Mouse (Mus musculus): ENCODE results near the gene Frat2. TPM values are rescaled to one million over a fixed set of nuclear protein-coding genes. Genes with fewer than 3 reads are reported as not detected.

Gene Frat2
- total RNA-seq, 2 experiments from 2014 or later, result 30.5 to 55.8 TPM

DNA sequence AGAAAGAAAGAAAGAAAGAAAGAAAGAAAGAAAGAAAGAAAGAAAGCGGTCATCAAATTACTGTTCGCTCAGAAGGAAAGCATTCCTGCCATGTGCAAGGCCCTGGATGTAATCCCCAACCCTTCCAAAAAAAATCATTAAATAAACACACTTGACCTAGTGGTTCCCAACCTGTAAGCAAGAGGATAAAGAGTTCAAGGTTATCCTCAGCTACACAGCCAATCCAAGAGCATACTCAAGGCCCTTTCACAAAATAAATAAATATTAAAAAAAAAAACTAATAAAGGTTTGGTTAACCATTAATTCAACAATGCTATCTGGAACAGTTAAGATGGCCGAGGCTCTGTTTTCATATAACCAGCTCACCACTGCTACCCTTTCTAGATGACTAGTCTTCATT lies 19.0 kb downstream of the Frat2 start:
- ATAC-seq (replicated peaks; ENCODE audit: low FRiP score, low TSS enrichment, poor library complexity, severe bottlenecking), result no peak

DNA sequence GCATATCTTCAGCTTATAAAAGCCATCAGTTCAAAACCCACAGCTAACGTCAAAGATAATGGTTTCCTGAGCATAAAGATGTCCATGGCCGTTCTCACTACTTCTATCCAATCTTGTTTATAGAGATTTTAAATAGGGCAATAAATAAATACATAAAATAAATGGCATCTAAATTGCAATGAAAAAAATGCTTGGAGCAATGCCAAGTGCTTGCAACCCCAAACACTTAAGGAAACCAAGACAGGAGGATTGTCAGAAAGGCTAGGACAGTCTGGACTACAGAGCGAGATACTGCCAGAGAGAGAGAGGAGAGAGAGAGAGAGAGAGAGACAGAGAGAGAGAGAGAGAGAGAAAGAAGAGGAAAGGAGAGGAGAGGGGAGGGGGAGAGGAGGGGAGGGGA lies 21.4 kb downstream of the Frat2 start:
- ATAC-seq (replicated peaks; ENCODE audit: low FRiP score, low TSS enrichment, poor library complexity, severe bottlenecking), result no peak

DNA sequence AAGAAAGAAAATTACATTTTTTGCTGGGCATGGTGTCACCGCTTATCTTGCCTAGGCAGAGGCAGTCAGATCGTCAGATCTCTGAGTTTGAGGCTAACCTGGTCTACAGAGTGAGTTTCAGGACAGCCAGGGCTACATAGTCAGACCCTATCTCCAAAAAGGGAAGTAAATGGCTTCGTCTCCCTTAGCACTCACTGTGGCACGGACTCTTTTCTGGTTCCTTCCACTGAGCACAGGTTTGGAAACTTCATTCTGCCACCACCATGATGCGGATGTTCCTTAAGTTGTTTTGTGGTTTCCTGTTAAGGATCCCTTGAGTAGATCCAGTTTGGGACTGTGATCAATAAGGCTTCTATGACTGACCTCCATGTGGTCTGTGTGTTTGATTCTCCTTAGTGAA lies 23.0 kb downstream of the Frat2 start:
- ATAC-seq (replicated peaks; ENCODE audit: low FRiP score, low TSS enrichment, poor library complexity, severe bottlenecking), result no peak

DNA sequence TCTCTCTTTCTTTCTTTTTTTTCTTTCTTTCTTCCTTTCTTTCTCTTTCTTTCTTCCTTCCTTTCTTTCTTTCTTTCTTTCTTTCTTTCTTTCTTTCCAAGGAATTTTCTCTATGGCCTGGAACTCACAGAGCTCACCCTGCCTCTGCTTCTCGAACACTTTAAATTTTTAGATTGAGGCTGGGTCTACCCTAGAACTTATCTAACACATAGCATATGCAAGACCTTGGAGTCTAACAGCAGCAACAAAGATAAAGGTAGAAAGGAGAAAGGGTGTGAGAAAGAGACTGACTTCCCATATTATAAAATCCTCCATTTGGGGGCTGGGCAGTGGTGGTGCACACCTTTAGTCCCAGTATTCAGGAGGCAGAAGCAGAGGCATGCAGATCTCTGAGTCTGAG lies 25.3 kb downstream of the Frat2 start:
- ATAC-seq (replicated peaks; ENCODE audit: low FRiP score, low TSS enrichment, poor library complexity, severe bottlenecking), result no peak

DNA sequence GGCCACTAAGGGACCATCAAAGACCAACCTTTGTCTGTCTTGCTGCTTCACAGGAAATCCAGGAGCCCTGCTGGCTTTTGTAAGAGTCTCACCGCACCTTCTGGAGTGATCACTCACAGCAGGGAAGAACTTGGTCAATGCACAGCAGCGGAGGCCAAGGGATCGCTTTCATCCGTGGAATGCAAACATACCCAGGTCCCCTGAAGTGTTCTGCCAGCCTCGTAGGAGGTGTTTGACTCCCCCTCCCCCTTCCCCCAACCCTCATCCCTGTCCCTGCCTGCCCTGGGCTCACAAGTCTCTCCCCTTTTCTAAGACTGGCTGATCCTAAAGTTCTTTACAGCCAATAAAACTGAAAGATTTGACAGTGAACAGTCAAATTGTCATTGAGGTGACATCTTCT lies 26.5 kb downstream of the Frat2 start:
- ATAC-seq (replicated peaks; ENCODE audit: low FRiP score, low TSS enrichment, poor library complexity, severe bottlenecking), result no peak

DNA sequence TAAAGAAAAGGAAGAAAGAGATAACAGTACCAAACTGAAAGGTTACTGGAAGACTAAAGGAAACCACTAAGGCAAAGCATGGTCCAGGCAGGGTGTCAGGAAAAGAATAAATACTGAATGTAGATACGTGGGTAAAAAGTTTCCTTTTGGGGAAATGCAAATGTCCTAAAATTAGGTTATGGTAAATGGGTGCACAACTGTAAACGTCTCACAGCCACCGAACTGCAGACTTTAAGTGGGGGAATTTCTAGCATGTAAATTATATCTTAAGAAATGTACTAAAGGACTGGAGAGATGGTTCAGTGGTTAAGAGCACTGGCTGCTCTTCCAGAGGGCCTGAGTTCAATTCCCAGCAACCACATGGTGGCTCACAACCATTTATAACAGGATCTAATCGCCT lies 29.2 kb downstream of the Frat2 start:
- ATAC-seq (replicated peaks; ENCODE audit: low FRiP score, low TSS enrichment, poor library complexity, severe bottlenecking), result no peak

DNA sequence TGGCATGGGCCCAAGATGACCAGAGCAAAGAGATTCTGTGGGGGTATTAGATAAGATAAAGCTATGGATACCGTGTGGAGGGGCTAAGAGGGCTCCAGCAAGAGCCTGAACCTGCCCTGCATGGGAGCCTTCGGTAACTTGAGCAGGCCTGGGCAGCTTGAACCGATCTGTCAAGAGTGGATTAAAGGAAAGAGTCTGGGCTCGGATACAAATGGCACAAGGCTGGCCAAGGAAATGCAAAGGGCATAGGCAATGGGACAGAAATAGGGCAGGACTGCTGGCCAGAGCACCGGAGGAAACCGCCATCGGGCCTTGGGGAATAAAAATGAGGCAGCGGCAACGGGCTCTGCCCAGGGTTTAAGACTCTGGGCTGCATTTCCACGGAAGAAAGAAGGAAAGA lies 30.6 kb downstream of the Frat2 start:
- ATAC-seq (replicated peaks; ENCODE audit: low FRiP score, low TSS enrichment, poor library complexity, severe bottlenecking), result no peak

DNA sequence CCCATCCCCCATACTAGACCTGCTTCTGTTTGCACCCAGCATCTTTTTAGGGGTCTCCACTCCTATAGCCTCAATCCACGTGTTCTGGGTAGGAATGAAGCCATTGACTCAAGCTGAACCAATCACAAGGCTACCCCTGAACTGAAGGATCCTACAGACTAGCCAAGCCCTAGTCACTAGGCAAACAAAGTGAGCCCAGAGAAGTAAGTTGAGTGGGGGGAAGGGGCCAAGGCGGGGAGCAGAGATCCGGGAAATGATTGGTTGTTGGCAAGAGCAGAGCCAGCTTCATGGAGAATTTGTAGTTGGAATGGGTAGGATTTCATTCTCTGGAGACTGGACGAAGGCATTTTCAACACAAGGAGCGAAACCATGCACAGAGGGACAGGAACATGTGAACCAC lies 31.0 kb downstream of the Frat2 start:
- ATAC-seq (replicated peaks; ENCODE audit: low FRiP score, low TSS enrichment, poor library complexity, severe bottlenecking), result no peak

DNA sequence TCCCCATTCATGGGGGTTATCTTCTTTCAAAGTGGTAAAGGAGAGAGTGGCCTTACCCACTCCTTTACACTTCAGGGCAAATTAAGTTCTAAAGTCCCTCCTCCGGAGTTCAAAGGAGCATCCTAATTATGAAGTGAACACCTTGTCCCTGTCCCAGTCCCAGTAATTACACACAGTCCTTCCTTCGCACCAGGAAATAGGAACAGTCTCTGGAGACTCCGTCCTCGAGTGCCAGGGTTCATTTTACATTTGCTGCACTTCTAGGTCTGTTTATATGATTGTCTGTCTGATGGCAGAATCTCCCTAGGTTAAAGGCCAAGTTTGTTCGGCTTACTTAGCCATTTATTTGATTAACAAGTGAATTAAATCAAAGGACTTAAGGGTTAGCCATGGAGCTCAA lies 31.5 kb downstream of the Frat2 start:
- ATAC-seq (replicated peaks; ENCODE audit: low FRiP score, low TSS enrichment, poor library complexity, severe bottlenecking), result no peak

DNA sequence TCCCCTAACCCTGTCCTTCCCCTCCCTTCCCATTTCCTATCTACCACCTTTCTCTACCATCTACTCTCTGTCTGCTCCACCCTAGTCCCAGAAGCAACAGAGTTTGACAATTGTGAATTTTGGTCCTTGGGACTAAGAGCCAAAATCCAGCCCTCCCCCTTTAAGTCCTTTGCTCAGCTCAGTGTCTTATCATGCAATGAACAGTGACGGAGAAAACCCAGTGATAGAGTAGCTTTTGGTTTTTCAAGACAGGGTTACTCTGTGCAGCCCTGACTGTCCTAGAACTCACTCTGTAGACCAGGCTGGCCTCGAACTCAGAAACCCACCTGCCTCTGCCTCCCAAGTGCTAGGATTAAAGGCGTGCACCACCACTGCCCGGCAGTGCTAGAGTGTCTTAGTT lies 34.6 kb downstream of the Frat2 start:
- ATAC-seq (replicated peaks; ENCODE audit: low FRiP score, low TSS enrichment, poor library complexity, severe bottlenecking), result peak; percentile 39; the same call in 1 of the 2 replicates

DNA sequence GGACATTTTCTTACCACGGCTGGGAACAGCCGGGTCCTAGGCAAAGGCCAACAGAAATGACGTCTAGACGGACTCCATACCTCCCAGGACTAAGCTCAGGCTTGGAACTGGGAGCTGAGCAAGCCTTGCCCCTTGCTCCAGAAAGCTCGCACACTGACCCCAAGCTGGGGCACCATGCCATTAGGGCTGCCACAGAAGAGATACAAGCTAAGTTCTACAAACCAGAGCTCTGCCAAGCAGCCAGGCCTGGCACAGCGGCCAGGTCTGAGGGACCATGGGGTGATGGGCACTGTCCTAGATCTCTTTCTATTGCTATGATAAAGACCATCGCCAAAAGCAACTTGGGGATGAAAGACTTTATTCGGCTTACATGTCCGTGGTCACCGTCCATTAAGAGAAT lies 35.4 kb downstream of the Frat2 start:
- ATAC-seq (replicated peaks; ENCODE audit: low FRiP score, low TSS enrichment, poor library complexity, severe bottlenecking), result no peak

DNA sequence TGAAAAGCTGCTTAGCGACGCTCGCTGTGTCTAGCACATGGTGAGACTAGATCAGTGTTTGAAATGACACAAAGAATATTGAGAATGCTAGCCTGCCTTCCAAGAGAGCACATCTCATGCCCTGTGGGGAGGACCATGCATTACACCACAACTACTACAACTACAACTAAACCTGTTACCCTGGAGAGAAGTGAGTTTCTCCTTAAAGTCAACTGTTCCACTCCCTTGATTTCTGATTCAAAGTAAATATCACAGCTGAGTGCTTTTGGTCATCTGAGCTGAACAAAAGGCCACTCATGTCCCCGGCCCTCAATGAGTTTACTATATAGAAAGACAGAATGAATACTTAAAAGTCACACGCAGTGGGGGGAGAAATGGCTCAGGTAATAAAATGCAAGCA lies 37.9 kb downstream of the Frat2 start:
- no peak for ATAC-seq (replicated peaks; ENCODE audit: low FRiP score, low TSS enrichment, poor library complexity, severe bottlenecking)

DNA sequence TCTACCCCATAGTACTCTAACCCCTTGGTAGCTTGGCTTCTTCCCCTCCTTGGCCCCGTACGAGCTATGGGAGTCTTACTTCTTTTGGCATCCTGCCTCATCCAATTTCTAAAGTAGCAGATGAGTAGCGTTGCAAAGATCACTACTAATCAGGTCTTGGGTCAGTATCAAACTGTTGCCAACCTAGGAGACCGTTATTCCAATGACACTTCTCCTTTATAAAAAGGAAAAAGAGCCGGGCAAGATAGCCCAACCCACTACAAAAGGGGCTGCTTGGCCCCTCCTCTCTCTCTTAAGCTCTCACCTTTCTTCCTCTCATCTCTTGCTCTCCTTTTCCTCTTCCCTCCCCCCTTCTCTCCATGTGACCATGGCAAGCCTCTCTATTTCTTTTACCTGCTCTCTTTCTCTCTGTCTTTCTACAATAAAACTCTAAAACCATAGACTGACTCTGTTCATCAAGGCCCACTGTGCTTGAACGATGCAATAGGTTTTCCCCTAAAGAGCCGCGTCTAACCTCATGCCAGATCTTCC lies 39.8 kb downstream of the Frat2 start:
- no peak for ATAC-seq (replicated peaks; ENCODE audit: low FRiP score, low TSS enrichment, poor library complexity, severe bottlenecking)

DNA sequence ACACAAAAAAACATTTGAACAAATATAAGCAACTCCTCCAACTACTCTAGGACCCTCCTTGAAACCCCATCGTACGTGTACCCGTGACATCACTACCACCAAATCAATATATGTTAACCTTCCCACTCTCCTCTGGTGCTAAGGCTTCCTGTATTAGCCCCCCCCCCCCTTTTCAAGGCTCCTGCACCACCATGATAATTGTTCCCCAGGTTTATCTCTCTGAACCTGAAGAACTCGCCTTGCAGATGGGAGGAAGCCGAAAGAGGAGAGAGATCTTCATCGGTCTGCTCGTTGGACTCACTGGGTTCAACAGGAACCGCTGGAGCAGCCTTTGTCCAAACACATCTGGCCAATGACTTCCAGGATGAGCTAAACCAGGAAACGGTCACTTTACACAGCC lies 40.4 kb downstream of the Frat2 start:
- peak; percentile 60 for ATAC-seq (replicated peaks; ENCODE audit: low FRiP score, low TSS enrichment, poor library complexity, severe bottlenecking)

DNA sequence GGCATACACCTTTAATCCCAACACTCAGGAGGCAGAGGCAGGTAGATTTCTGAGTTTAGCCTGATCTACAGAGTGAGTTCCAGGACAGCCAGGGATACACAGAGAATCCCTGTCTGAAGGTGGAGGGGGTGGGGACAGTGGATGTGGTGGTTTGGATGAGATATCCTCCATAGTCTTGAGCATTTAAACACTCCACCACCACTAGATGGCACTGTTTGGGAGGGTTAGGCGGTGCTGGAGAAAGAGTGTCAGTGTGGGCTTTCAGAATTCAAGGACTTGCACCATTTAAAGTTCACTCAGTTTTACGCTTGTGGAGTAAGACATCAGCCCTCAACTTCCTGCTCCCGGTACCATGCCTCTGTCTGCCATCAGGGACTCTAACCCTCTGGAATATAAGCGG lies 42.1 kb downstream of the Frat2 start:
- ATAC-seq (replicated peaks; ENCODE audit: low FRiP score, low TSS enrichment, poor library complexity, severe bottlenecking), result no peak

DNA sequence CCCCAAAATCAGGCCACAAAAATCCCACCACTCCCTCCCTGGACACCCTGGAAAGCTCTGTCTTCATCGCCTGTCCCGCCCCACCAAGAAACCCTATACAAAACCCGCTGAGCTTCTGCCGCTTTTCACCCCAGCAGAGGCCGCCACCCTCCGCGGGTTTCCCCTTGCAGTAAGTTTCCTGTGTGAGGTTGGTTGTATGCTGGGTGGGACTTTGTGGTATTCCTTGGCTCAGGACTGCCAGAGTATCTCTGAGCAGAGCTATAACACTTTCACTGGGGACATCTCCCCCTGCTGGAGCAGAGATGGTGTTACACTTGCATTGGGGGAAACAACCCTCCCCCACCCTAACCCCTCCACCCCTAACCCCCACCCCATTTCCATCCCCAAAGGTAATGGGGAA lies 44.6 kb downstream of the Frat2 start:
- peak; percentile 27 for ATAC-seq (replicated peaks; ENCODE audit: low FRiP score, low TSS enrichment, poor library complexity, severe bottlenecking)

DNA sequence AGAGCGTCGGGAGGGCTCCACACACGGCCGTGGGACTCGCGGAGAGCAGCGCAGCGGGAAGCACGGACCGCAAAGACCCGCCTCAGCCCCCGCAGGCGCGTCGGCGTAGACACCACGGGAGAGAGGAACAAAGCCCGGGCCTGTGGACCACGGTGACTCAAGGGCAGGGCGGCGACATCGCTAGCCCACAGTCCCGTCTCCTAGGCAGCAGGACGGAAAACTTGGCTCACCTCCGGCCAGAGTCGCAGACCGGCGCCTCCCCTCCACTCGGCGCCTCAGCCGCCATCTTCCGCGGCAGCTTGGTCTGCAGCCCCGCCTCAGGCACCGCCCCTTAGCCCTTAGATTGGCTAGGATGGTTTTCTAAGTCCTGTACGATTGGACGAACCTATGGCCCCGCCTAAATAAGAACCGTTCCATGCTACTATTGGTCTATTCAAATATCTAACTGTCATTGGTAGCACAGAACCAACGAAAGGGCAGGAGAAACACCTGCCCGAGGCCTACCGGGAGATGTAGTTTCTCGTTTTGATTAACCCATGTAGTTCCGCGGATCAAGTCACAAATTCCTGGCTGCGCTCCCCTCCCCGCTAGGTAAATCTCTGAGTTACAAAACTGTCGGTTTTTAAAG lies 46.1 kb downstream of the Frat2 start, which contains the start of gene Arhgap19:
Gene Arhgap19 (minus strand): TSS at position 306 of the 628 bp plus-strand sequence.
- peak; percentile 99 for ATAC-seq (replicated peaks; ENCODE audit: low FRiP score, low TSS enrichment, poor library complexity, severe bottlenecking)

DNA sequence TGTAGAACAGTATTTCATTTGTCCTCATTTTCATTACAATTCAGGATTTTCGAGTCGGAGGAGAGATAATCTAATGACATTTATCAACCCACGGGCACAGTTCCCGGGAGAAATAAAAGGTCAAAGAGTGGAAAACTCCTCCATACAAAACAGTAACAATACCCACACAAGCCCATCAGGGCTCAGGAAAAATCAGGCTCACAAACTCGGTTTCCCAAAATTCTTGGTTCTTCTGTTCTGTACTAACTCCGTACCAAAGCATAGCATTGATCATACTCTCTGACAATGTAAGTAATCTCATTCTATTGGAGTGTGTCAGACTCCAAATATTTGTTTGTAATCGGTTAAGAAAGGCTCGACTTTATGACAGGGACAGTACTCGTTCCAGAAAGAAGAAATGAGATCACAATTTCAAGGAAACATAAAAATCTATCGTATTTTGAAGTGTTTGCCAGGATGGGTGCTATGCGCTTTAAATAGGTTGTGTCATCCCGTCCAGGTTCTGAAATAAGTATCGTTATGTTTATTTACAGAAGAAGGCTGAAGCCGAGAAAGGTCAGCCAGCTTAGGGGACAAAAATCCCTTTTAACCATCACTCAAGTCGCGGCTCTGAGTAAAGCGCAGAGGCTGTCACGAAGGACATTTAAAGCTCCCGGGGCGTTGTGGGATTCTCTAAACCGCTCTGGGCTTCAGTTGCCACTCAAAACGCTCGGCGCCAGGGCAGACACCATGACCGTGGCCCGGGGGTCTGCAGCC lies 46.8 kb downstream of the Frat2 start:
- ATAC-seq (replicated peaks; ENCODE audit: low FRiP score, low TSS enrichment, poor library complexity, severe bottlenecking), result no peak

DNA sequence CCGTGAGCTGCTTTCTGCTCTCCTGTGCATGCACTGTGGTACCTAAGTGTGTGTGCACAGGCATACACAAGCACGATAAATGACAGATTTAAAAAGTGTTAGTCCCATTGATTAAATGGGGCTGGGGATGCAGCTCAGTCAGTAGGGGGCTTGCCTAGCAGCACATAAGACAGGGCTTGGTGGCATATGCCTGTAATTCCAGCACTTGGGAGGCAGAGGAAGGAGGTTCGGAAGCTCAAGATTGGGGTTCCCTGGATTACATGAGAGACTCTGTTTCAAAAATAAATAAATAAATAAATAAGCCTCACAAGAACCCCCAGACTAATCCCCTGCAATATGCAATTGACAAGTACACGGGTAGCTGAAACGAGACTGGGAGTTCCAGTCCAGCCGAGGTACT lies 47.5 kb downstream of the Frat2 start:
- ATAC-seq (replicated peaks; ENCODE audit: low FRiP score, low TSS enrichment, poor library complexity, severe bottlenecking), result no peak

DNA sequence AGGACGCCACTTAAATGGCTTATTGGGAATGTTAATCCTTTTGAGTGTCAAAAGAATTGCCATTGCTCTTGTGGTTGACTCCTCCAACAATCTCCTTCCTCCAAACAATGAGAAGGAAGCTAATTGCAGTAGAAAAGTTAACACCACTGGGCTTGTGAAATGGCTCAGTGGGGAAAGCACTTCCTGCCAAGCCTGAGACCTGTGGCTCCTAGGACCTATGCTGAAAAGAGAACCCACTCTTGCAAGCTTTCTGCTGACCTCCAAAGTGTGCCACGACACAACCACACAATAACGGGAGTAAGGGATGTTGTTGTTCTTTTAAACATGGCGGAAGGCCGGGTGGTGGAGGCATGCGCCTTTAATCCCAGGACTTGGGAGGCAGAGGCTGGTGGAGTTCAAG lies 50.4 kb downstream of the Frat2 start:
- no peak for ATAC-seq (replicated peaks; ENCODE audit: low FRiP score, low TSS enrichment, poor library complexity, severe bottlenecking)

DNA sequence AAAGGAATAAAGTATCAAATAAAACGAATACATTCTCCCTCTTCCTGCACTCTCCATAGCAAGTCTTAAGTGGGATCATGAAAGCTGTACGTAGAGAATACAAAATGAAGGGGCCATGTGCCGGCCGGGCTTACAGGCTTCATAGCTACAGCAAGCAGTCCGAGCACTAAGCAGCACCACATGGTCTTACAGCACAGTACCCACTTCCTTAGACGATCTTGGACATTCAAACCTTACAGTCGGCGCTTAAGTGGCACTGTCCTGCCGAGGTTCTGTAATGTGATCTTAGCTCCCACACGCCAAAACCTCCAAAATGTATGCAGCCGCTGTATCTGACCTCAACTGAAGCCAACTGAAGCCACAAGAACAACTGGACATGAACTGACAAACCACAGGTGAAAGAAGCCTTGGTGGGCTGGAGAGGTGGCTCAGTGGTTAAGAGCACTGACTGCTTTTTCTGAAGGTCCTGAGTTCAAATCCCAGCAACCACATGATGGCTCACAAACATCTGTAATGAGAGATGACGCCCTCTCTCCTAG lies 51.1 kb downstream of the Frat2 start:
- no peak for ATAC-seq (replicated peaks; ENCODE audit: low FRiP score, low TSS enrichment, poor library complexity, severe bottlenecking)

Data from megakaryocyte-erythroid progenitor cell, adult 5-6 weeks (primary cell).